Mouse (Mus musculus) ZHBTc4 (cell line): Measurements from ENCODE around the gene Lemd2.
A peak's percentile ranks its signal among the peaks of the same experiment; 100 is the strongest.

Experiments used
- DNase-seq: peaks from one replicate; pipeline ENCODE4 v3.0.0-alpha.2; 2011; ENCODE audit warnings: low read depth, low spot score

The Lemd2 gene

GRCm38 (mm10) chr17:27188883-27189282, 15.4 kb downstream of the Lemd2 start:
- no peak for DNase-seq

- DNase-seq = no peak
Observed at GRCm38 (mm10) chr17:27187059-27187458, 17.2 kb downstream of the Lemd2 start.

- DNase-seq = no peak
Observed at GRCm38 (mm10) chr17:27186068-27186467, 18.2 kb downstream of the Lemd2 start.

GRCm38 (mm10) chr17:27183667-27184292, 20.5 kb downstream of the Lemd2 start:
- no peak for DNase-seq

- no peak for DNase-seq
Observed at GRCm38 (mm10) chr17:27182401-27182800, 21.9 kb downstream of the Lemd2 start.

- DNase-seq = no peak
Observed at GRCm38 (mm10) chr17:27181666-27182065, 22.6 kb downstream of the Lemd2 start.

- peak; percentile 86 for DNase-seq
Observed at GRCm38 (mm10) chr17:27179681-27180280, 24.5 kb downstream of the Lemd2 start.

- peak; percentile 98 for DNase-seq
Observed at GRCm38 (mm10) chr17:27178427-27179177, 25.7 kb downstream of the Lemd2 start.

- DNase-seq = peak; percentile 96
Observed at GRCm38 (mm10) chr17:27178019-27178418, 26.2 kb downstream of the Lemd2 start.

GRCm38 (mm10) chr17:27176754-27177153, 27.5 kb downstream of the Lemd2 start:
- DNase-seq = no peak

- no peak for DNase-seq
Observed at GRCm38 (mm10) chr17:27176287-27176686, 28.0 kb downstream of the Lemd2 start.

- DNase-seq = no peak
Observed at GRCm38 (mm10) chr17:27175196-27175874, 28.9 kb downstream of the Lemd2 start.

GRCm38 (mm10) chr17:27173715-27174114, 30.6 kb downstream of the Lemd2 start:
- DNase-seq = no peak

- DNase-seq = no peak
Observed at GRCm38 (mm10) chr17:27172459-27172858, 31.8 kb downstream of the Lemd2 start.

- DNase-seq = no peak
Observed at GRCm38 (mm10) chr17:27171121-27171520, 33.1 kb downstream of the Lemd2 start.

GRCm38 (mm10) chr17:27169952-27170695, 34.1 kb downstream of the Lemd2 start:
- DNase-seq = no peak

GRCm38 (mm10) chr17:27168569-27168968, 35.7 kb downstream of the Lemd2 start:
- no peak for DNase-seq

GRCm38 (mm10) chr17:27167545-27167944, 36.7 kb downstream of the Lemd2 start, which contains the start of gene Ip6k3:
TSS of gene Ip6k3 (minus strand) at chr17:27167795.
- no peak for DNase-seq

- no peak for DNase-seq
Observed at GRCm38 (mm10) chr17:27166901-27167300, 37.4 kb downstream of the Lemd2 start.

GRCm38 (mm10) chr17:27165054-27165773, 39.1 kb downstream of the Lemd2 start:
- peak; percentile 69 for DNase-seq

- DNase-seq = no peak
Observed at GRCm38 (mm10) chr17:27160905-27161304, 43.4 kb downstream of the Lemd2 start.
